Mouse (Mus musculus): ENCODE measurements at regions not wholly inside any gene's neighbourhood (a gene's known extent, or its start where the extent isn't known, plus 50 kb on each side); places are given as distances from the start of the nearest gene placed in this dataset.

- TF ChIP-seq CTCF (IDR thresholded peaks at IDR 0.05; ENCODE audit: low read depth) (no peak), EP300 (optimal IDR thresholded peaks at IDR 0.05) (no peak)
Measured at GRCm38 (mm10) chr11:110670626-110671508, 271.9 kb downstream of the Map2k6 start.
